Mouse (Mus musculus): ENCODE measurements at regions not wholly inside any gene's neighbourhood (a gene's known extent, or its start where the extent isn't known, plus 50 kb on each side); places are given as distances from the start of the nearest gene placed in this dataset.

GRCm38 (mm10) chr1:164511628-164512385, 53.7 kb upstream of the Atp1b1 start:
- WGBS, result 62% methylated on average over 7 of the region's 7 CpGs
- Histone ChIP-seq H3K36me3 (ENCODE audit: control insufficient read depth, insufficient read depth, low read length) (no peaks in the 10 kb centered on the region), H3K27me3 (replicated peaks; ENCODE audit: control insufficient read depth, insufficient read depth, low read length) (no peaks in the 10 kb centered on the region), H3K4me1 (ENCODE audit: control insufficient read depth, insufficient read depth, low read length) (no peaks in the 10 kb centered on the region; the same call in 1 of the 2 replicates), H3K4me3 (ENCODE audit: insufficient read depth, low read depth, low read length) (no peak overlapping the region), H3K27ac (ENCODE audit: insufficient read depth, low read depth, low read length) (no peak overlapping the region)
- DNase-seq, result peak; percentile 12
- TF ChIP-seq CTCF (conservative IDR thresholded peaks at IDR 0.05; ENCODE audit: insufficient read depth, insufficient read length, low read depth, low read length), result no peak
- TF ChIP-seq POLR2A (IDR thresholded peaks at IDR 0.05; ENCODE audit: low read depth, low read length), result no peak

DNA sequence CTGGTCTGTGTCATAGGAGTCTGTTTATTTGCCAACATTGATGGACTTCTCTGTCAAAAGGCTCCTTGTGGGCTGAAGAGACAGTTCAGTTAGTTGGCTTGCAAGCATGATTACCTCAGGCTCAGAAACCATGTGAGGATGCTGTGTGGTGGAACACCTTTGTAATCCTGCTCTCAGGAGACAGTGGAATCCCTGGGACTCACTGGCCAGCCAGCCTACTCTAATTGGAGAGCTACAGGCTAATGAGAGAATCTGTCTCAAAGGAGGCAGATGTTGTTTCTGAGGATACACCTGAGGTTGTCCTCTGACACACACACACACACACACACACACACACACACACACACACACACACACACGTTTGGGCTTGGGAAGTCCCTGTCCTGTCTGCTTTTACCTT, 51.1 kb upstream of the Atp1b1 start:
- WGBS, result 81% methylated on average over 1 of the region's 1 CpGs
- Histone ChIP-seq H3K36me3 (ENCODE audit: control insufficient read depth, insufficient read depth, low read length) (no peaks in the 10 kb centered on the region), H3K4me3 (ENCODE audit: insufficient read depth, low read depth, low read length) (no peak overlapping the region), H3K27me3 (replicated peaks; ENCODE audit: control insufficient read depth, insufficient read depth, low read length) (no peaks in the 10 kb centered on the region), H3K4me1 (ENCODE audit: control insufficient read depth, insufficient read depth, low read length) (no peaks in the 10 kb centered on the region; the same call in 1 of the 2 replicates), H3K27ac (ENCODE audit: insufficient read depth, low read depth, low read length) (no peak overlapping the region)
- TF ChIP-seq CTCF (conservative IDR thresholded peaks at IDR 0.05; ENCODE audit: insufficient read depth, insufficient read length, low read depth, low read length), result no peak
- no peak for TF ChIP-seq POLR2A (IDR thresholded peaks at IDR 0.05; ENCODE audit: low read depth, low read length)
- no peak for DNase-seq

- no peak for TF ChIP-seq CTCF (conservative IDR thresholded peaks at IDR 0.05; ENCODE audit: insufficient read depth, insufficient read length, low read depth, low read length)
- TF ChIP-seq POLR2A (IDR thresholded peaks at IDR 0.05; ENCODE audit: low read depth, low read length), result no peak
- 58% methylated on average over 8 of the region's 8 CpGs for WGBS
Observed at GRCm38 (mm10) chr1:164508556-164508955, 50.4 kb upstream of the Atp1b1 start.

DNA sequence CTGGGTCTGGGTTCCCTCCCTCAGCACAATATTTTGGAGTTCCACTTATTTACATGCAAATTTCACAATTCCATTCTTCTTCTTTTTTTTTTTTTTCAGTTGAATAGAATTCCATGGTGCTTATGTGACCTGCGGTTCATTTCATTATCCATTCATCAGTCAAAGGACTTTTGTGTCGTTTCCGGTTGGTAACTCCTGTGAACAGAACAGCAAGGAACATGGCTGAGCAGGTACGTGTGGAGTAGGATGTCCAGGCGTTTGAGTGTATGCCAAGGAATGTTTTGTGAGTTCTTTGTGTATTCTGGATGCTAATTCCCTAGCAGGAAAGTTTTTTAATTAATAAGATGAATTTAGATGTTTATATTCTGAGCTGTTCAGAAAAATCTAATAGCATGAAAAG, 50.0 kb upstream of the Atp1b1 start:
- Histone ChIP-seq H3K27me3 (replicated peaks; ENCODE audit: control insufficient read depth, insufficient read depth, low read length) (no peaks in the 10 kb centered on the region), H3K4me3 (ENCODE audit: insufficient read depth, low read depth, low read length) (no peak overlapping the region), H3K36me3 (ENCODE audit: control insufficient read depth, insufficient read depth, low read length) (no peaks in the 10 kb centered on the region), H3K27ac (ENCODE audit: insufficient read depth, low read depth, low read length) (no peak overlapping the region; the same call in 1 of the 2 replicates), H3K4me1 (ENCODE audit: control insufficient read depth, insufficient read depth, low read length) (peaks cover 2% of the 10 kb centered on the region; the same call in 1 of the 2 replicates)
- 61% methylated on average over 5 of the region's 5 CpGs for WGBS
- no peak for TF ChIP-seq POLR2A (IDR thresholded peaks at IDR 0.05; ENCODE audit: low read depth, low read length)
- no peak for TF ChIP-seq CTCF (conservative IDR thresholded peaks at IDR 0.05; ENCODE audit: insufficient read depth, insufficient read length, low read depth, low read length)
- no peak for DNase-seq

More at GRCm38 (mm10) chr1:164508556-164508955, 50.4 kb upstream of the Atp1b1 start:
- no peak overlapping the region for H3K4me3 ChIP-seq (ENCODE audit: insufficient read depth, low read depth, low read length)
- H3K36me3 ChIP-seq (ENCODE audit: control insufficient read depth, insufficient read depth, low read length), result no peaks in the 10 kb centered on the region
- peak overlapping the region; percentile 58; the same call in 1 of the 2 replicates for H3K27ac ChIP-seq (ENCODE audit: insufficient read depth, low read depth, low read length)
- H3K4me1 ChIP-seq (ENCODE audit: control insufficient read depth, insufficient read depth, low read length), result no peaks in the 10 kb centered on the region; the same call in 1 of the 2 replicates
- DNase-seq, result no peak
- H3K27me3 ChIP-seq (replicated peaks; ENCODE audit: control insufficient read depth, insufficient read depth, low read length), result no peaks in the 10 kb centered on the region
